Mouse (Mus musculus) cerebellum, adult 2 months (tissue): ENCODE measurements at regions not wholly inside any gene's neighbourhood (a gene's known extent, or its start where the extent isn't known, plus 50 kb on each side); places are given as distances from the start of the nearest gene placed in this dataset.

Experiments
- CTCF ChIP-seq: fragments of 200-500 bp; IDR thresholded peaks from 2 replicates; pipeline ENCODE4 v1.5.1; 2011; ENCODE audit warnings: low read depth, mild to moderate bottlenecking, control low read depth, low read length, moderate library complexity, borderline replicate concordance; ENCODE audit not compliant: insufficient read depth
- POLR2A ChIP-seq: fragments of 200-500 bp; IDR thresholded peaks from 2 replicates; pipeline ENCODE4 v1.6.1; 2011; ENCODE audit warnings: low read length, control low read depth, borderline replicate concordance; ENCODE audit not compliant: insufficient read depth

DNA sequence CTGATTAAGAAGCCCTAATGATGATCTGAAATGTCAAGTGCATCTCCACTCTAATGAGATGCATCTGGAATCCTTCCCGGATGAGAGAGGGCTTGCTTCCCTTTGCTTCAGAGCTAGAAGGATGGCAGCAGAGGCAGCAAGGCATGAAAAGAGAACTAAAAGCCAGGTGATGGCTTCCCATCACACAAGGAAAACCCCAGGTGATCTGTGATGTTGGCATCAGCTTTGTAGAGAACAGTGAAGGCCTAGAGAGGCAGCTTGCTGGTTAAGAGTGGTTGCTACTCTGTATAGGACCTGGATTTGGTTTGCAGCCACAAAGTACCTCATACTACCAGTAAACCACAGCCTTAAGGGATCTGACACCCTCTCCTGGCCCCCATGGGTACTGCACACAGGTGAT, 395.8 kb downstream of the Prdm2 start:
- no peak; the same call in 1 of the 2 replicates for TF ChIP-seq CTCF
- TF ChIP-seq POLR2A: no peak
